Mouse (Mus musculus) heart, postnatal 14 days (tissue): ENCODE data around the gene Nol8. TPM values are rescaled to one million over a fixed set of nuclear protein-coding genes. Genes with fewer than 3 reads are reported as not detected.

ENCODE experiments used
- DNase-seq, 2 experiments: peaks; one replicate each; pipeline ENCODE4 v3.0.0; 2021 to 2022
- intact Hi-C: fragments of 180-260 bp; cut with DNase I; formaldehyde crosslinking; loops from one replicate; pipeline ENCODE4 v1.15.1; 2025
- total RNA-seq, 2 experiments: library from RNA; stranded (reverse); gene quantifications; 2 replicates each; pipeline ENCODE4 v1.2.3; 2021

Nol8 gene
- total RNA-seq, 2 experiments from 2014 or later: 11.1 to 17.2 TPM

DNA sequence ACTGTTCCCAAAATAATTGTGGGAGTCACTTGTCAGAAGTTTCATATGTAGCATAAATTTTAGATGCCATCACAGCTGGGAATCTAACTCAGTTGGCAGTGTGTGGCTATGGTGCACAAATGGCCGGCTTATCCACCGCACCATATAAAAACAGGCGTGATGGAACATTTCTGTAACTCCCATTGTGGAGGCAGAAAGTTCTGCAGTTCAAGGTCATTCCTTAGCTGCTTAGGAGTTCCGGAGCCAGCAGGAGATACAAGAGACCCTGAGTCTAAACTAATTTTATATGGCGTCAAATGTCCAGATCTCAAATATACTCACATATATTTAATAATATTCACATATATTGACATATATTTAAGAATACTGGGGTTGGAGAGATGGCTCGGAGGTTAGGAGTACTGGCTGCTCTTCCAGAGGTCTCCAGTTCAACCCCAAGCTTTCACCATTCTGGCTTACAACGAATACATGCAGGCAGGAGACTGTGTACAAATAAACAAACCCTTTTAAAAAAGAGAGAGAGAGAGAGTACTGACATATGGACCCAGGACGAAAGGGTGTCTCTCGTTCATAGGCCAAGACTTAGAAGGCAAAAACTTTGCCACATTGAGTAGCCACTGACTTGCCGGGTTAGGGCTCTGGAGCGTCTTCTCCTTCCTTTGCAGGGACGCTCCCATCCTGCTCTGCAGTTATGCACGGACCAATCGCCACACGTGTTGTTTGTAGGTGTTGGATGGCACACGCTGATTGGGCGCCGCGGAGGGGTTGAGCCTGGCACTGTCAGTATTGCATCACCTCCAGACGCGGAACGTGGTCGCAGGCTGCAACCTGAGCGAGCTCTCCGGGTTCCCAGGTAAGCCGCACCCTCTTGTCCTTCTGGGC, 28.7 kb downstream of the Nol8 start, which contains the start of gene Iars:
Gene Iars (plus strand): TSS at position 750 of the 882 bp plus-strand sequence.
- DNase-seq: peak; percentile 97 to 99
- intact Hi-C loops: no loop called here

DNA sequence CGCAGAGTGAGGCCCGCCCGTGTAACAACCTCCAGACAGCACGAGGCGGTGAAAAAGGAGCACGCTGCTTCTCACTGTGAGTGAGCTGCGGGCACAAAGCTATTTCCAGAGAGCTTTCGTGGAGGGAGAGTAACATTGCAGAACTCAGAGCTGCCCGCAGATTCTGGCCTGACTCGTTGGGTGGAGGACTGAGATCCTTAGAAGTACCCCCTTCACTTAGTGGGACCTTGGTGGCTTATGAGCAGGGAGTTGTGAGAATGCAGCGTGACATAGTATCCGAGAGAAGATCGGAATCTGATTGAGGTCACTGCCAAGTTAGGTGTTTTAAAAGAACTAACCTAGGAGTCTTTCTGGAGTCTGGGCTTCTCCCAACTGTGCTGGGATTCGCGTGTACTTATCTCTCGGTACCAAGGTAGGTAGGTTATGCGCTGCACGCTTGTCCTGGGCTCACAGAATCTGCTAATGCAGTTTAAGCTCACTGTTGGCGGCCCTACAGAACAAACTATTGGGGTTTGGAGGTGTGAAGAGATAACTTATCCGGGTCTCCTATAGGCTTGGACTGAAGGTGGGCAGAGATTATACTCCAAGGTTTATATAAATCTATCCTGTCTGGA, 29.5 kb downstream of the Nol8 start:
- DNase-seq: peak in 1 of 2 experiments; percentile 3
- intact Hi-C loops: no loop called here

DNA sequence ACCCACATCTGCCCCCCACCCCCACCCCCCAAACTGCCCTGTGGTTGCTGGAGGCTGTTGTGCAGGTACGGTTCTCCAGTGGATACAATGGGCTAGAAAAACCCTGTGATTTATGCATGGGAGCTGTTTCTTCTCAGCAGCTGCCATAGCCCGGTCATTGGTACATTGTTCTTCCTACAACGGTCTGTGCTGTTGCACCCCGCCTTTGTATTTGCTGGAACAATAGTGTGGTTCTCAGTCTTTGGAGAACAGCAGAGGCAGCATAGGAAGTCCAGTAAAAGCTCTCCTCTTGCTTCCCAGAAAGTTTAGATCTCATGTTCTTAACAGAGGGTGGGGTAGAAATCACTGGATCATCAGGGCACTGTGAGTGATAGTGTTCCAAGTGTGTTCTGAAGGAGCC, 31.4 kb downstream of the Nol8 start:
- DNase-seq: no peak
- intact Hi-C loops: no loop called here

DNA sequence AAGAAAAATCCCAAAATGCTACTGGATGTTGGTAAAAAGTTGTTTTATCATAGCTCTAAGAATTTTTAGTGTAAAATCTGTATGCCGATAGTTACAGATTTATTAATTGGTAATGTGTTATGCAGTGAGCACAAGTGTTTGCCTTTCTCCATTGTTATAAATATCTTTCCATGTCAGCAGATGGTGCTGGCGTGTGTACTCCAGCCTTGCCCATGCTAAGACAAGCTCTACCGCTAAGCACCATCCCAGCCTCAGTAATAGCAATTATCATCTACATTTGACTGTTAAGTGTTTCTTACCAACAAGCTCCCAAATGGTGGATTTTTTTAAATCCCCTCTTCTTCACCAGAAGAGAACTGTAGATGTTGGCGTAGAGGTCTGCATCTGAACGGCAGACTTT, 38.2 kb downstream of the Nol8 start:
- intact Hi-C loops: no loop called here
- DNase-seq: no peak

DNA sequence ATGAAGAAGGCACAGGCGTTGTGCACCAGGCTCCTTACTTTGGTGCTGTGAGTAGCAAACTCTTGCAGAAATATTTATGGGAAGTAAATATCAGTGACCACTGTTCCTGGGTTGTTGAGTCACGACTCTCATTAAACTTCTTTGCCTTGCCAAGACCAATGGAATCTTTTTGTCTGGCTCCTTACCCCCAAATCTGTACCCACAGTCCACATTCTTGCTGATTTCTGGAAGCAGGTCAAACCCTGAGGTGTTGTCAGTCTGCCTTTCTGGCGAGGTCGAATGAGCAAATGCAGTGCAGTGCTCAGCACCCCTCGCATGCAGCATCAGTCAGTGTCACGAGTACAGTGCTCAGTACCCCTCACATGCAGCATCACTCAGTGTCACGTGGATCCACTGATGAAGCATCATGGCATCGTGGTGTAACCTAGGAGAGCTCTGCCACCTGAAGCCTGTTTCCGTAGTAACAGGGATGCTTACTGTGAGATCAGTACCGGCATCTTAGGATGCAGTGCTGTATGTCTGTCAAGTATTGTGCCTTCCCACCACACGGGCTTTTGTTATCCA, 50.4 kb downstream of the Nol8 start:
- intact Hi-C loops: no loop called here
- no peak for DNase-seq

DNA sequence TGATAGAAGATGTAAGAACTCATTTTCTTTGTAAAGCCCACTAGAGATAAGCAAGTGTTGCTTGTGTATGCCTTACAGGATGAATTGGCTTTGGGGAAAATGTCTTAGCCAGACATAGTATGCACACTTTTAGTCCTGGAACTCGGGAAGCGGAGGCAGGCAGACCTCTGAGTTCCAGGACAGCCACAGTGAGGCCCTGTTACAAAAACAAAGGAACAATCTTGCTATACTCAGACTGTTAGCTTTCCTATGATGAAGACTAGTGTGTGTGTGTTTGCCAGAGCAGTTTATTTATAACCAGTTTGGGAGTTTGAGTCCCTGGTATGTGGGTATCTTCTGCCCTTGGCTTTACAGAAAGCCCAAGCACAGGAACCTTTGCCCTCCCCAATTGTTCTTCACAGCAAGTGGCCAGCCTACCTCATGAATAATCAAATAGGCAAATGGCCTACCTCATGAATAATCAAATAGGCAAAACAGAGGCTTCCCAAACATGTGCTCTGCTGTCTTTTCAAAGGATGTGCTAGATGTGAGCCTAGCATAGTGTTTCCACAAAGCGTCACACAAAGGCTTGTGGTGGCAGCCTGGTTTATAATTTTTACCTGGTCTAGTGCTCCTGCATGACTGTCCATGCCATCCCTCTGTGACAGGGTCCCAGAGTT, 53.3 kb downstream of the Nol8 start:
- DNase-seq: no peak
- intact Hi-C loops: no loop called here

DNA sequence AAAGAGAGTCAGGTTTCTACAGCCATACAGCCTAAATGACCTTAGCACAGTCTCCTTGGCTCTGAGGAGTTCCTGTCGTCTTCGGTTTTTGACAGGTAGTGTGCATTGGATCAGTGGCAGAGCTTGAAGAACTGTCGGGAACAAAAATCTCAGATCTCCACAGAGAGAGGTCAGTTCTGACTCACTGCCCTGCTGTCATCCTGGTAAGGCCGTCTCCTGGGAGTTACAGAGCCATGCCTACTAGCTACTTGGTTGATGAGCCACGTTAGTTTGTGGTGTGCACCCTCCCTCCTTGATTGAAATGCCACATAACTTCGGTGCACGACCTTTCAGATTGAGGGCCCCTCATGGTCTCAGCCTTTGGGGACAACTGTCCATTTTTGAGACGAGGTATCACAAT, 55.4 kb downstream of the Nol8 start:
- no peak for DNase-seq

DNA sequence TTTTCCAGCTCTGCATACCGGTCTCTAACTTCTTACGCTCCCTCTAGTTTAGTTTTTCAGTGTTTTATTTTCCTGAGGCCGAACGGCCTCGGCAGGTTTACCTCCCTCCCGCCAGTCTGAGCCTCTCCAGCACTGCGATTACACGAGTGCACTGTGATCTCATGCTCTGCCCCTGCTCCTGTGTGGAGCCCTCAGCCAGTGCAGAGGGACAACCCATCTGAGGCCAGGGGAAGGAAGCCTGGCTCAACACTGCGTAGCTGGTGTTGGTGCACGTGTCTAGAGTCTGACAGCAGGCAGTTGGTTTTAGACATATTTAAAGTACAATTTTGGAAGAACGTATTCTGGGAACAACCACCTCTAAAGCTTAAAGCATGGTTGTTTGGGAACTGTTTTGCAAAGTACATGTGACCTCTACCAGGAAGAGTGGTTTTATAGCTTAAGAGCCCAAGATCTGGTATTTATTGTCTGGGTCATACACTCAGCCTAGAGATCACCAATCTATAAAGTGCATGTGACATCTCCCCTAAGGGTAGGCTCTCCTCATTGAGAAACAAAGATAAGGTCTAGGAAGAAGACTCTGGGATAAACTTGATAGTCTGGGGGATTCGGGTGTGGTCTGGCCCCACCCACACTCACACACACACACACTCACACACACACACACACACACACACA, 59.3 kb downstream of the Nol8 start:
- no peak for DNase-seq
- intact Hi-C loops: no loop called here

More for the DNA sequence above, 55.4 kb downstream of the Nol8 start:
- intact Hi-C loops: no loop called here

DNA sequence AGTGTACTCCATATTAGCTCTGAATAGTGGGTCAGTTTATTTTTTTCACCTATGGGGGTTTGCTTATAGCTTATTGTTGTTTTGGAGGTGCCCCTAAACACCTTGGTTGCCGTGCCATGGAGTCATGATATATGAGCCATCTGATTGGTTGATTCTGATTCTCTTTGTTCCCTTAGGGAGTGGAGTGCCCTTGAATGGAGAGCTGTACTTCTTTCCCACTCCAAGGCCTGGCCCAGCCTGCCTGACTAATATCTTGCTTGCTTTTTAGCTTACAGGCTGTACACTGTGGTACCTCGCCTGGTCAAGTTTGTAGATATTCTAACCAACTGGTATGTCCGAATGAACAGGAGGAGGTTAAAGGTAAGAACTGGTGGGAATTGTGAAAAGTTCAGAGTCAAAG, 66.4 kb downstream of the Nol8 start:
- intact Hi-C loops: no loop called here
- no peak for DNase-seq

Other genes with a start within 250 kb of the Nol8 start
- gene Ippk, start 231.8 kb upstream of the Nol8 start, total RNA-seq: 1 to 10 TPM; 7.1 to 7.4 TPM
- 1 to 10 TPM; 1.2 to 1.4 TPM for gene Tes3-ps, start 159.8 kb upstream of the Nol8 start, total RNA-seq
- gene Ecm2, start 148.3 kb upstream of the Nol8 start, total RNA-seq: 10 to 100 TPM; 16.4 to 19.1 TPM
- 10 to 100 TPM; 73.3 to 74.1 TPM for gene Aspn, start 108.6 kb upstream of the Nol8 start, total RNA-seq
- gene Omd, start 70.6 kb upstream of the Nol8 start, total RNA-seq: 1 to 10 TPM; 1.9 to 2.6 TPM
- gene Ogn, start 45.0 kb upstream of the Nol8 start, total RNA-seq: 10 to 100 TPM; 77.8 to 82.5 TPM
- 1 to 10 TPM; 2.5 to 3.2 TPM for gene Cenpp, start 293 bp upstream of the Nol8 start, total RNA-seq
- 10 to 100 TPM; 54.4 to 61.1 TPM for gene Iars, start 29.0 kb downstream of the Nol8 start, total RNA-seq
- under 1 TPM; 0.10 to 0.24 TPM for gene Gm30302, start 145.9 kb downstream of the Nol8 start, total RNA-seq